Mouse (Mus musculus): ENCODE measurements around the gene Ankrd24. TPM values are rescaled to one million over a fixed set of nuclear protein-coding genes. Genes with fewer than 3 reads are reported as not detected.
A peak's percentile ranks its signal among the peaks of the same experiment; 100 is the strongest.
"Not testable (repeated sequence)": the region's sequence is repeated elsewhere in the genome, so short reads cannot be mapped to it uniquely, and the experiment has no call there.

The Ankrd24 gene
- polyA plus RNA-seq, 1 experiment from 2014 or later, result 7.5 TPM

DNA sequence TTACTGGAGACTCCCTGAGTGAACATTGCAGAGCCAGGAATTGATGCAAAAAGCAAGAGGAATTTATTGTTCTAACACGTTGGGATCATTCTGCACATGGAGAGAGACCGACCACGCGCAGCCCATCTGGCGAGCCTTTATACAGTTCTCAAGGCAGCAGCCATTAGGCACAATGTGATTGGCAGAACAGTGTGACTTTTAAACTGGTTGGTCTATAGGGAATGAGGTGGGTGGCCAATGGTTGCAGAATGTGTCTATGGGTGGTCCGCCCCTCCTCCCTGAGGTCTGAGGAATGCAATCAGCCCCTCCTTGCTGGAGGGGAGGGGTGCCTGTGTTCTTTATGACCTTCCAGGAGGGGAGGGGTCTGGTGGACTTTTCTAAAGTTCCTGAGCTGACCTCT, 12.9 kb upstream of the Ankrd24 start:
- H3K27me3 ChIP-seq (ENCODE audit: insufficient read depth, poor library complexity, severe bottlenecking), result no peaks in the 10 kb centered on the region
- H3K4me3 ChIP-seq, result no peak overlapping the region
- H3K4me1 ChIP-seq (replicated peaks), result peaks cover 10% of the 10 kb centered on the region; the same call in 1 of the 2 replicates
- WGBS, result 74% methylated on average over 6 of the region's 6 CpGs
- peak; percentile 22 for DNase-seq (ENCODE audit: low spot score)
- H3K27ac ChIP-seq, result no peak overlapping the region
- 0 out of 2 replicates have a peak, but pooled peaks cover 4% of the 10 kb centered on the region for H3K9me3 ChIP-seq
- H3K36me3 ChIP-seq, result peaks cover 7% of the 10 kb centered on the region

DNA sequence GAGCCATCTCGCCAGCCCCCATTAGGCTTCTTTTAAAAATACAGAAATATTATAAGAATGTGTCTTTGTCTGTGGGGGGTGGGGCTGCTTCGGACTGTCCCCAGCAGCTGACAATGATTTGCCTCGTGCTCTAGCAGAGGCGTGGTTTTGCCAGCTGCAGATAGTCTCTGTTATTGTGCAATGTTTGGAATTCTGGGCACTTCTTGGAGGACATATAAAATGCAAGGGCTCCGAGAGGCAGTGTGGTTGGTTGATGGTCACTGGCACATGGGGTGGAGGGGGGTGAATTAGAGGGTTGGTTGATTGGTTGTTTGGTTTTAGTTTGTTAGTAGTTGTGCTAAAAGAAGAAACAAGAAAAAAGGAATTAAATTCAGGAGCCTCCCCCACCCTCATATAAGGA, 8.4 kb upstream of the Ankrd24 start:
- no peak overlapping the region for H3K27ac ChIP-seq
- H3K36me3 ChIP-seq, result peaks cover 52% of the 10 kb centered on the region
- H3K9me3 ChIP-seq, result no peaks in the 10 kb centered on the region
- no peak for DNase-seq (ENCODE audit: low spot score)
- H3K4me3 ChIP-seq, result no peak overlapping the region
- no peaks in the 10 kb centered on the region for H3K27me3 ChIP-seq (ENCODE audit: insufficient read depth, poor library complexity, severe bottlenecking)
- peaks cover 10% of the 10 kb centered on the region; the same call in 1 of the 2 replicates for H3K4me1 ChIP-seq (replicated peaks)
- WGBS, result 89% methylated on average over 5 of the region's 5 CpGs

DNA sequence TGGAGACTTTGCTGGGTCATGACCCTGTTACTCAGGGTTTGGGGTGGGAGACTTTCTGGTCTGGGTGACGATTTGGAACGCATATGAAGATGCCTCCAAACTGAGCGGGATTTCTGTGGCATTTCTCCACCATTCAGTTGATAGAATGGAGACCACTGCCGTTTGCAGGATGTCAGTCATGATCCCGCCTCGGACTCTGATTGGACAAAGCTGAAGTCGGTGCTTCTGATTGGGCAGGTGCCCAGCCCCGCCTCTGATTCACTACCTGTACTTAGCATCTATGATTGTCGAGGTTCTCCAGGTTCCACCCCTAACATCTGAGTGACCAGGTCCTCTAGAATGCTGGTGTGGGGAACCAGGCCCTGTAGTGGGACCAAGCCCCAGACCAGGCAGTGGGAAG, 7.6 kb upstream of the Ankrd24 start:
- Histone ChIP-seq H3K4me1 (replicated peaks) (peaks cover 4% of the 10 kb centered on the region; the same call in 1 of the 2 replicates), H3K4me3 (no peak overlapping the region), H3K9me3 (no peaks in the 10 kb centered on the region), H3K27ac (no peak overlapping the region), H3K27me3 (ENCODE audit: insufficient read depth, poor library complexity, severe bottlenecking) (no peaks in the 10 kb centered on the region), H3K36me3 (peaks cover 60% of the 10 kb centered on the region)
- 53% methylated on average over 9 of the region's 9 CpGs for WGBS
- no peak for DNase-seq (ENCODE audit: low spot score)

DNA sequence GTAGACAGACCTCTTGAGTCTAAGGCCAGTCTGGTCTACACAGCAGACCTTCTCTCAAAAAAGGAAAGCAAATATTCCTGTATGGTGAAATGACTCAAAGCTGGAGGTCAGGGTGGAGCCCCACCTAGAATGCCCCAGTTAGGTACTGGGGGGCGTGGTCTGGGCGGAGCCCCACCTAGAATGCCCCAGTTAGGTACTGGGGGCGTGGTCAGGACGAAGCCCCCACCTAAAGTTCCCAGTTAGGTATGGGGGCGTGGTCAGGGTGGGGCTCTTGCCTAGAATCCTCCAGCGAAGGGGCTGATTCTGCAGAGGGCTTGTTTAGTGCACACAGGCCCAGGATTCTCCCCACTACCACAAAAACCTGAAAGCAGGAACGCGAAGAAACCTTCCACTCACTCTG, 4.9 kb upstream of the Ankrd24 start:
- DNase-seq (ENCODE audit: low spot score), result no peak
- Histone ChIP-seq H3K36me3 (peaks cover 61% of the 10 kb centered on the region), H3K4me1 (replicated peaks) (peaks cover 20% of the 10 kb centered on the region), H3K9me3 (no peaks in the 10 kb centered on the region), H3K27ac (no peak overlapping the region), H3K27me3 (ENCODE audit: insufficient read depth, poor library complexity, severe bottlenecking) (no peaks in the 10 kb centered on the region), H3K4me3 (no peak overlapping the region)
- 59% methylated on average over 8 of the region's 8 CpGs for WGBS

DNA sequence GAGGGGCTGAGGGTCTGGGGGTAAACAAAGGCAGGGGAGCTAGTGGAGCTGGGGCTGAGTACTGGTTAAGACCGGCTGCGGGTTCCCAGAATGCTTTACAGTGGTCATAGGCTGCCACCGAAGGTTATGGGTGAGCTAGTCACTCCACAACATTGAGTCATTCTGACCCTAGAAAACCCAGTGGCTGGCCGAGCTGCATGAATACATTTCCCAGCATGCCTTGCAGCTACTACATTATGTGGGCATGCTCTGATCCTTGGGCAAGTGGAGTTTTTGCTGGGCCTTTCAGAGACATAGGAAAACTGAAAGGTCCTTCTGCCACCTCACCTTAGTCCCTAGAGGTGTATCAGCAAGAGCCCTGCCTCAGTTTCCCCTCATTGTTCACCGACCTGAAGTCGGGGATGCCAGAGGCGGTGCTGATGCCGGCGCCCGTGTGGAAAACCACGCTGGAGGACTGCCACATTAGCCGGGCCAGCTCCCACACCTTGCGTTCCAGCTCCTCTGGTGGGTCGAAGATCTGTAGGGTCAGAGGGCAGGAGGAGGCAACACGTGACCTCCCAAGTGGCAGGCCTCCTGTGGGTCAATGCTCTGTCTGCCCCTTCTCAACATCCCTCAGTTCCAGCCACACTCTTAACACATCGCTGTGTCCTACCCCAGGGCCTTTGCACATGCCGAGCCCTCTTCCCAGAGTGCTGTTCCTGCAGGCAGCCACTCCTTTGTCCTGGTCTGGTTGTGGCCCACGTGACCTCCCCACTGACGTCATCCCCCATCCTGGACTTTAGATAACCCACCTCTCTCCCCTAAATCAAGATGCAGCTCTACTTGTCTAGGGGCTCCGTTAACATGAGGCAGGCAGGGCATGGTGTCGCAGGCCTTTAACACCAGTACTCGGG, 2.0 kb upstream of the Ankrd24 start:
- H3K4me3 ChIP-seq, result peak overlapping the region; percentile 70
- H3K27me3 ChIP-seq (ENCODE audit: insufficient read depth, poor library complexity, severe bottlenecking), result no peaks in the 10 kb centered on the region; the same call in 1 of the 2 replicates
- DNase-seq (ENCODE audit: low spot score), result no peak
- peaks cover 24% of the 10 kb centered on the region for H3K4me1 ChIP-seq (replicated peaks)
- peak overlapping the region; percentile 92 for H3K27ac ChIP-seq
- 90% methylated on average over 22 of the region's 22 CpGs for WGBS
- no peaks in the 10 kb centered on the region for H3K9me3 ChIP-seq
- peaks cover 45% of the 10 kb centered on the region for H3K36me3 ChIP-seq

DNA sequence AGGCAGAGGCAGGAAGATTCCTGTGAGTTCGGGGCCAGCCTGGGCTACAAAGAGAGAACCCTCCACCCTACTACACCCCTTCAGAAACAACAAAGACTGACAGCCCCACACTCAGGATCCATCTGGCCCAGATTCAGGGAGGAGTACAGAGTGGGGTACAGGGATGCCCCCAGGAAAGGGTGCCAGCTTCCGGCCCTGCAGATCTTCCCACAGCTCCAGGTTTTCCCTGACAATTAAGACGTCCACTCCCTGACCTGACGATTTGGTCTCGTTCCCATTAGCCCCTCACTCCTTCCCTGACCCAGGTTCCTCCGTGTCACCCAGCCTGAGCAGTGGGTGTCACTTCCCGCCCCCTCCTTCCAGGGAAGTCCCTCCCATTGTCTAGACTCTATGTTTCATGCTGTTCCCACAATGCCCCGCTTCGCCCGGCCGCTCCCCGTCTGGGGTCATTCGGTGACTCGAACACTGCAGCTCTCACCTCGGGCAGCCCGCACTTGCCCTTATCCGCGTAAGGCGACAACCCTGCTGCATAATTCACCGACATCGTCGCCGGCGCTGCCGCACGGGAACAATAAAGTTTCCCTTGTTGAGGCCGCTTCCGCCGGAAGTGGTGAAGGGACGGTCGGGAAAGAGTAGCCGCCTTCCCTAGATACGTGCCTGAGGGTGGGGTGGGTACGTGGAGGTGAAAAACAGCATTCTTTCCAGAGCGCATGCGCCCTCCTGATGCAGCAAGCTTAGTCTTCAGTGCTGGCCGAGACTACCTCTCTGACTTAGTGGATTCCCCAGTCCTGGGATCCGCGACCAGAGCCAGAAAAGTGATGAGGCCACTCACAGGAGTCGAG, 1.1 kb upstream of the Ankrd24 start, which contains the start of gene Sirt6:
TSS of gene Sirt6 (minus strand) at position 804 of the 842 bp plus-strand sequence.
- Histone ChIP-seq H3K36me3 (peaks cover 37% of the 10 kb centered on the region), H3K27me3 (ENCODE audit: insufficient read depth, poor library complexity, severe bottlenecking) (peaks cover under 1% of the 10 kb centered on the region; the same call in 1 of the 2 replicates), H3K4me1 (replicated peaks) (peaks cover 27% of the 10 kb centered on the region), H3K9me3 (no peaks in the 10 kb centered on the region), H3K27ac (peak within 1 kb of the TSS; percentile 92), H3K4me3 (peak within 1 kb of the TSS; percentile 70)
- 6% methylated on average over 40 of the region's 40 CpGs for WGBS
- DNase-seq (ENCODE audit: low spot score), result peak; percentile 93

DNA sequence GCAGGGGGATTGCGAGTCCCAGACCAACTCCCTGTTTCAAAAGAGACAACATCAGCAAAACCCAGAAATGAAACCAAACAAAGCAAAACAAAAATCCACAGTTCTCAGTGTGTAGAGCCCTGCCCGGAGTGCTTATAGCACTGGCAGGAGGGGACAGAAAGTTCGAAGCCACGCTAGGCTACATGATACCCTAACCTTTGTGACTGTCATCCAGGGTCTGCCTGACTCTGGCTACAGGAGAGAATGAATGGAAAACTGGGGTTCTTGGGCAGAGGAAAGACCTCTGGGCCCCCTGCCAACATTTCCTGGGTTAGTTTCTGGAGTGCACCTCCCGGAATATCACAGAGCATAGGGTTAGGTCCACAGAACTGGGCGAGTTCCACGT, 512 bp upstream of the Ankrd24 start:
- H3K4me3 ChIP-seq, result peak overlapping the region; percentile 70
- H3K27me3 ChIP-seq (ENCODE audit: insufficient read depth, poor library complexity, severe bottlenecking), result peaks cover 5% of the 10 kb centered on the region; the same call in 1 of the 2 replicates
- peaks cover 31% of the 10 kb centered on the region for H3K36me3 ChIP-seq
- no peaks in the 10 kb centered on the region for H3K9me3 ChIP-seq
- peaks cover 27% of the 10 kb centered on the region for H3K4me1 ChIP-seq (replicated peaks)
- no peak for DNase-seq (ENCODE audit: low spot score)
- H3K27ac ChIP-seq, result peak overlapping the region; percentile 92
- 73% methylated on average over 7 of the region's 7 CpGs for WGBS

DNA sequence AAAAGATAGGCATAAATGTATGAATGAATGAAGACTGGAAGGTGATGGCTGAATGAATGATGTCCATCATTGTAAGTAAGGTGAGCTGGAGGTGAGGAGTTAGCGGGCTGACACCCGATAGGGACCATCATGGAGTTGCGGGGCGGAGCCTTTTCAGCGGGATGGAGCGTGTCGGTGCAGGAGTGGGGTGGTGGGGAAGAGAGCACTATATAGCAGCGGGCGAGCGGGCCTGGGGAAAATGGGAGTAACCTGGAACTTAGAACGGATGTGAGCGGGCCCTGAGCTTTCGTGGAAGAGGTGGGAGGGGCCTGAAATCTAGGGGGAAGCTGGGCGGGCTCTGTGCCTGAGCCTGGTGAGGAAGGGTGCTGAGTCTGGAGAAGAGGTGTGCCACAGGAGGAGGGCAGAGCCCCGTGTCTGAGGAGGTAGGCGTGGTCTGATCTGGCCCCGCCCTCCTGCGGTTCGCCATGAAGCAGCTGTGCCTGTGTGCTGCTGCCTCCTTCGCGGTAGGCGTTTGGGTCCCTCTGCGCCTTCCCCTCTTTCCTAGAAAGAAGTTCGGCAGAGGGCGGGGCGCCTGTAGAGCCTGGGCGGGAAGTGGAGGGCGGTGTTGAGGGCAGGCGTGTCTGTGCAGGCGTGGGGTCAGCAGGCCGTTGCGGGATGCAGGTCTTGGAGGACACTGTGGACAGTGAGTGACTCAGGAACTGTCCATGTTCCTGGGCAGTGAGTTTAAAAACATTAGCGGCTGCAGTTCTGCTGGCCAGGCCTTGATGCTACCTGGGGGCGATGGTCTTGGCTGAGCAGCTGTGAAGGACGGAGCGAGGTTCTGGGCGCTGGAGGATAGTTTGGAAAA, 5.1 kb downstream of the Ankrd24 start:
- Histone ChIP-seq H3K27me3 (ENCODE audit: insufficient read depth, poor library complexity, severe bottlenecking) (peaks cover 23% of the 10 kb centered on the region), H3K4me3 (peak overlapping the region; percentile 58), H3K36me3 (no peaks in the 10 kb centered on the region), H3K27ac (peak overlapping the region; percentile 79), H3K9me3 (no peaks in the 10 kb centered on the region), H3K4me1 (replicated peaks) (peaks cover 20% of the 10 kb centered on the region)
- WGBS, result 4% methylated on average over 37 of the region's 37 CpGs
- DNase-seq (ENCODE audit: low spot score), result peak; percentile 86

DNA sequence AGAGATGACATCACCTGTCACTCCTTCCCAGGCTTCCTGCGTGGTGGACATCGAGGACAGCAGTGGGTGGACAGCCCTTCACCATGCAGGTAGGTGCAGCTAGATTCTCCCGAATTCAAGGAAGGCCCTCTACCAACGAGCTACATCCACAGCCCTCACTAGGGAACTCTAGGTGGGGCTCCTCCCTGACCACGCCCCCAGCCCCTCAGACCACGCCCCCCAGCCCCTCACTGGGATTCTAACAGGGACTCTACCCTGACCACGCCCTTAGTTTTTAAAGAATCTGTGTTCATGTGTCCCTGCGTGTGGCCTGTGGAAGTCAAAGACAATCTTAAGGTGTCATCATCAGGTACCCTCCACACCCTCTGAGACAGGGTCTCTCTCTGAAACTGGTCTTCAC, 8.0 kb downstream of the Ankrd24 start:
- Histone ChIP-seq H3K9me3 (no peaks in the 10 kb centered on the region), H3K36me3 (no peaks in the 10 kb centered on the region), H3K27ac (no peak overlapping the region), H3K4me1 (replicated peaks) (peaks cover 19% of the 10 kb centered on the region), H3K4me3 (no peak overlapping the region), H3K27me3 (ENCODE audit: insufficient read depth, poor library complexity, severe bottlenecking) (peaks cover 23% of the 10 kb centered on the region)
- WGBS, result 20% methylated on average over 8 of the region's 8 CpGs
- DNase-seq (ENCODE audit: low spot score), result no peak

DNA sequence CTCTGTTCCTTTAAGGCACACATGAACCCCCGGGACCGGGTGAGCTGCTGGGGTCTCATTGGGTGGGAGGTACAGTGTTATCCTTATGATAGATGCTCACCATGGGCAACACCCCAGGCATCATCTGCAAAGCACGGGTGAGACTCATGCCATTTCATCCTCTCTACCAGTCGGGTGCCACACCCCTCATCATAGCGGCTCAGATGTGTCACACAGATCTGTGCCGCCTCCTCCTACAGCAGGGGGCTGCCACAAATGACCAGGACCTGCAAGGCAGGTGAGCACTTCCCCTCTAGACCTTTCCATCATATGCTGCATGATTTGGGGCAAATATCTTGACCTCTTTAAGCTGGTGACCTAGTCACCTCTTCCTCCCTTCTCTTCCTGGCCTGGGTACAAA, 9.8 kb downstream of the Ankrd24 start:
- DNase-seq (ENCODE audit: low spot score), result no peak
- 77% methylated on average over 6 of the region's 6 CpGs for WGBS
- peaks cover 31% of the 10 kb centered on the region for H3K4me1 ChIP-seq (replicated peaks)
- no peak overlapping the region for H3K27ac ChIP-seq
- H3K27me3 ChIP-seq (ENCODE audit: insufficient read depth, poor library complexity, severe bottlenecking), result peaks cover 18% of the 10 kb centered on the region
- no peaks in the 10 kb centered on the region for H3K9me3 ChIP-seq
- H3K4me3 ChIP-seq, result no peak overlapping the region
- H3K36me3 ChIP-seq, result no peaks in the 10 kb centered on the region

DNA sequence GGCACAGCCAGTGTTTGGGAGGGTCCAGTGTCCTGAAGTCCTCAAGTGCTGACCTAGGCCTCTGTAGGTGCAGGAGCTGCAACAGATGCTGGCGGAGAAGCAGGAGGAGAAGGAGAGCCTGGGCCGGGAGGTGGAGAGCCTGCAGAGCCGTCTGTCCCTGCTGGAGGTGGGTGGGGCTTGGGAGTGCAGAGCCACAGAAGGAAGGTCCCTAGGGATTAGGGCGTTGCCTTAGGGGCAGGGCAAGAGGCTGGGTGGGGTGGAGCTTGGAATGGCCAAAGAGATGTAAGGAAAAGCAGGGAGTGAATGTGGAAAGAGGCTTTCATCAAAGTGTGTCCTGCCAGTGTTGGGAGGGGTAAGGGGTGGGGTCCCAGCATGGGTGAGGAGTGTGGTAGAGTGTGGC, 12.5 kb downstream of the Ankrd24 start:
- not testable (repeated sequence) for H3K9me3 ChIP-seq; H3K27ac ChIP-seq; H3K36me3 ChIP-seq; H3K4me3 ChIP-seq; H3K27me3 ChIP-seq (ENCODE audit: insufficient read depth, poor library complexity, severe bottlenecking); DNase-seq (ENCODE audit: low spot score)
- H3K4me1 ChIP-seq (replicated peaks), result peaks cover 31% of the 10 kb centered on the region
- WGBS, result 54% methylated on average over 4 of the region's 4 CpGs

DNA sequence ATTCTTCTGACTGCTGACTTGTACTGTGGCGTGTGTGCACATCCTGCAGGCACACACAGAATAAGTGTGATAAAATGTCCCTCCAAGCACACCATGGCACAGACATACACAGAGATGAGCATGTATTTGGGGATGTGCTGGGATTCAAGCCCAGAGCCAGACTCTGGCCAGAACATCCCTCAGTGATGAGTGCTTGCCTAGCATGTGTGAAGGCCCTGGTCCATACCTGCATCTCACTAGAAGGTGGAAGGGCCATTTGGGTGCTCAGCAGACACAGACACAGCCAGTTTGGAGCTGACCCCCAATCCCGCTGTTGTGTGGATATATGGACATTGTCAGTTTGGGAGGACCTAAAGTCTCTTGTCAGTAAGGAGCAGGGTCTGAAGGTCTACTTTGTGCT, 13.2 kb downstream of the Ankrd24 start:
- H3K27me3 ChIP-seq (ENCODE audit: insufficient read depth, poor library complexity, severe bottlenecking), result peaks cover 10% of the 10 kb centered on the region; the same call in 1 of the 2 replicates
- no peaks in the 10 kb centered on the region for H3K9me3 ChIP-seq
- H3K4me1 ChIP-seq (replicated peaks), result peaks cover 31% of the 10 kb centered on the region
- no peak overlapping the region; the same call in 1 of the 2 replicates for H3K4me3 ChIP-seq
- 91% methylated on average over 2 of the region's 2 CpGs for WGBS
- H3K27ac ChIP-seq, result no peak overlapping the region
- no peak for DNase-seq (ENCODE audit: low spot score)
- H3K36me3 ChIP-seq, result no peaks in the 10 kb centered on the region

Measured in hindbrain, embryonic 10.5 days (tissue).